Mouse (Mus musculus): ENCODE results near the gene Plekhn1. TPM values are rescaled to one million over a fixed set of nuclear protein-coding genes. Genes with fewer than 3 reads are reported as not detected.

Gene Plekhn1
- total RNA-seq, 2 experiments from 2014 or later = 9.3 to 11.0 TPM

DNA sequence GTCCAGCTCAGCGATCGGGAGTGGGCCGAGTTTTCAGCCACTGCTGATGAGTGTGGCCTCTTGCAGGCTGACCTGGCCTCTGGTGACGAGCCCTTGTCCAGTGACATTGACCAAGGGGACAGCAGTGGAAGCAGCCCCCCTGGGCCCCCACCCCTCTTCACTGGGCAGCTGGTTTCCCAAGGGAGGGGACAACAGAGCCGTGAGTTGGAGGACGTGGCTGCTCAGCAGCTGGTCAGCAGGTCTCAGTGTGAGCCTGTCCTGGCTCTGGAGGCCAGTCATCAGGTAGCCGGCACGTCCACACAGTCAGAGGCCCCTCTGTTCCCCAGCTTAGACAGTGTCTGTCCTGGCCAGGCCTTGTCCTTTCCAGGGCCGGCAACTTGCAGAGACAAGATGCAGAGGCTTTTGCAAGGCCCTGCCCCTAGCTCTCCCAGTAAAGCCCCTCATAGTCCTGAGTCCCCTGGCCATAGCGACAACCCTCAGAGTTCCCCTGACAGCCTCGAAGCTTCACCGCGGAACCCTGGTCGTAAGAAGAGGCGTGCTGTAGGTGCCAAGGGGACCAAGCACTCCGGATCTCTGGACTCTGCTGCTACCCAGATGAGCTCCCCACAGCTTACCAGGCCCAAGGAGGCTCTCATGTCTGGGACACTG is 17.5 kb downstream of the Plekhn1 start:
- intact Hi-C loops (cut with DNase I) = no loop called here
- peak in 1 of 2 experiments; percentile 35 for DNase-seq

DNA sequence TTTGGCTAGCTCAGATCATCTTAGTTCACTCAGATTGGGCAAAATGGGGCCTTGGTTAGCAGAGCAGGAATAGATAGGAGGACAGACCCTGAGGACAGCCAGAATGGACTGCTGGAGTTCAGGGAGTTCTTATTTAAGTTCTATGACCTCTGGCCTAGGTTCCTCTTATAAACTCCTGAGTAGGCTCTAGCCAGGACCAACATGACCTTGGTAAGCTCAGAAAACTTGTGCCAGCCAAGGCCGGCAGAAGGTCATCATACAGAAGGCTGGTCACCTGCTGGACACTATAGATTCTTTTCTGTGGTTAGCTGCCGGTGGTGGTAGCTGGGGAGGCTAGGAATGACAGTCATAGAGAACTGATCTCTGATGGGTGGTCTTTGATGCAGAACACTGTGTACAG is 18.5 kb downstream of the Plekhn1 start:
- intact Hi-C loops (cut with DNase I) = no loop called here
- DNase-seq = no peak

DNA sequence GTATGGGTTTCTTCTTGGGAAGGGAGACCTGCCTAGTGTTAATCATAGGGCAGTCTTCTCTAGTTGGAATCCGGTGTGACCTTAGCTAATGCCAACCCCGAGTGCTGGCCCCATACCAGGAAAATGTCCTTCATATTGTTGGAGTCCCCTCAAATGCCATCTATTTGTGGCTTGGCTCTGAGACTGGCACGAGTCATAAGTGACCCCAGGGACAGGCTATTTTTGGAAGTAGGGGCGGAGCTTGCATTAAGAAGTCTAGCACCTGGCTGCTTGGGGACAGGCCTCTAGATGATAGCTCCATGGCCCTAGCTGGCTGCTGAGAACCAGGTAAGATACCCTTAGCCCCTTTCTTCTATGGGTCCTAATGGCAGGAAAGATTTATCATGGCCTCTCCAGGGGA is 19.0 kb downstream of the Plekhn1 start, which contains the start of gene Perm1:
TSS of gene Perm1 (plus strand) at position 220 of the 400 bp plus-strand sequence.
- peak; percentile 72 to 84 for DNase-seq
- intact Hi-C loops (cut with DNase I) = no loop called here

DNA sequence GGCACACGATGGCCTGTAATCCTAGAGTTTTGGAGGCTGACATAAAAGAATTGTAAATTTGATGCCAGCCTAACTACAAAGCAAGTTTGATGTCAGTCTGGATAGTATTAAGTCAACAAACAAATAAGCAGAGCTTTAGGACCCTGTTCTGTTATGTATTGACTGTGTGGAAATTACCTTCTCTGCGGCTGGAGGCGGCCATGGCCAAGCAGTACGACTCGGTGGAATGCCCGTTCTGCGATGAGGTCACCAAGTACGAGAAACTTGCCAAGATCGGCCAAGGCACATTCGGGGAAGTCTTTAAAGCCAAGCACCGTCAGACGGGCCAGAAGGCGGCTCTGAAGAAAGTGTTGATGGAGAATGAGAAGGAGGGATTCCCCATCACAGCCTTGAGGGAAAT is 21.5 kb downstream of the Plekhn1 start:
- intact Hi-C loops (cut with DNase I) = no loop called here
- no peak for DNase-seq

DNA sequence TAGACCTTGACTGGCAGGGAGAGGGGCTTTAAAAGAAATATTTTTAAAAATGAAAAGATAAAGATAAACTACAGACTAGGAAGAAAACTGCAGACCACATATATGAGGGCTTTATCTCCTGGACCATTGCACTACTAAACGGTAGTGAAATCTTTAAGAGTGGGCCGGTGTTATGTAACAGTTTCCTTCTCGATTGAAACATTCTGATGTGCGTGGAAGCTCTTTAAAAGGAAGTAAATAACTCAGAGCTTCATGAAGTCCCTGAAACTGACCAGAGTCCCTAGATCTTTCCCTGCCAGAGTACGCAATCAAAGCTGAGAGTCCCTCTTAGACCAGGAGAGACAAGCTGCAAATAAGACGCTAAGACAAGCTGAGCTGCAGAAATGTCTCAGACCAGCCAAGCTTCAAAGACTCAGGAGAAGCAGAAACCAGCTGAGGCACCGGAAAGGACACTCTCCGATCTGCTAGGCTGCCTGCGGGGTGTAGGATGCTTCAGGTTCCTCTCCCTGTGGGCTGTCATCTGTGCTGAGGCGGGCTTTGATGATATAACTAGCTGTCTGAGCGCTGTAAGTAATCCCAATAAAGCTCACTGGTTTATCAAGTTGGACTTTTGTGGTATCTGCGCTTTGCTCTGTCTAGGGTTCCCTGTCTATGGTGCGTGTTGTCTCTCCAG is 24.6 kb downstream of the Plekhn1 start:
- no peak for DNase-seq
- intact Hi-C loops (cut with DNase I) = no loop called here

DNA sequence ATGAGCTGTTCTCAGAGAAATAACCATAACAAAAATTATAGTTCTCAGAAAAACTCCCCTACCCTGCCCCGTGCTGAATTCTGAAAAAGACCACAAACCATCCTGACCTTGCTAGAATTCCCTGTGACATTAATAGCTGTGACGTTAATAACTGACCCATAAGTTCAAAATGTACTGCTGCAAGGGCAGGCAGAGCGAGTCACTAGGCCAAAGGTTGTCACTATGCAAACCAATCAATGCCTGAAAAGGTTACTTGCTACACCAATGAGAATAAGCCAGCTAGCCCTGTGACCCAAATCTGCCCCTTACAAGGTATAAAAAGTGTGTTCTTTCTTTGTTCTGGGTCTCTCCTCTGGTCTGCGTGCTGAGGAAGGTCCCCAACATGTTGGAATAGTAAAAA is 25.8 kb downstream of the Plekhn1 start:
- intact Hi-C loops (cut with DNase I) = no loop called here
- no peak for DNase-seq

DNA sequence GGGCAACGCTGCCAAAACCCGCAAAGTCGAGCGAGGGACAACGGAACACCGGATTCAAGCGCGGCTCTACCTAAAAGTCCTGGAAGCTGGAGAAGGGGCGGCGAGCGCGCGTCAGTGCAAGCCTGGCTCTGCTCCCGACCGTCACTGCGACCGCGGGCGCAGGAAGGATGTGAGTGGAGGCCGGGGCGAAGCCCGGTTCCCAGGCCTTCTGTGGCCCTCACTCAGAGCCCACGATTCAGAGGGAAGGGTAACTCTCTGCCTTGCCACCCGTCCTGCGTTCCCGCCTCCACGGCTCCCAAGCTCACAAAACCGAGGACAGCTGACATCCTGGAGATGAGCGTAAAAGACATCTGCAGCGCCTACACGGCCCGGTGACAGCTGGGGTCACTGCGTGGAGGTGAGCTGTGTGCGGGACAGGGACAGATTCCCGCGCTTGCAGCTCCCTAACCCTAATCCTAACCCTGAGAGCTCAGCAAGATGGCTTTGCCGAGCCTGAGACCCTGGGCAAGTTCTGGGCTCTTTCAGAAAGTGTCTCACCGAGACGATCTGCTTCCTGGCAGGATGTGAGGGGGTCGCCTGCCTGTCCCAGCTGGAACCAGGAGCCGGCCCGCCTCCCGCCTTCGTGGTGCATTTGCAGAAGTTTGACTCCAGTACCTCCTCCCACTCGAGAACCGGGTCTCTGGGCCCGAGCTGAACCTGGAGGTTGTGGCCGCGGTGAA is 31.1 kb downstream of the Plekhn1 start:
- intact Hi-C loops (cut with DNase I) = loop anchor here (2.0 kb wide), 1 partner anchor 27 kb away; no protein-coding TSS in a partner anchor
- peak in 1 of 2 experiments; percentile 45 for DNase-seq

DNA sequence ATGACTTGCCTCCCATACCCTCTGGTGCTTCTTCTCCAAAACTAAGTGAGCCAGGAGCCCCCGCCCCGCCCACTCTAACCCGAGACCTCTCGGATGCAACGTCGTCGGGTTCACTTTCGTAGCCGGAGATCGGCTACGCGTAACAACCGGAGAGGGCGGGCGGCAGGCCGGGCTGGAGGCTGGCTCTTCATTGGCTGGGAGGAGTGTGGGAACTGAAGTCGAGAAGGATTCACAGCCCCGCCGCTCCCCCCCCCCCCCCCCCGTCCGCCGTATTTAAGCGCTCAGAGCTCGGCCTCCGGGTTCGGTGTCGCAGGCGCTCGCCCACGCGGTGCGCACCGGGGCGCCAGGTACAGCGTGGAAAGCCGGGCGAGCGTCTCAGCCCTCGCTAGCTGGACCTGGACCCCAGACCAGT is 31.6 kb downstream of the Plekhn1 start, which contains the start of gene AW011738:
TSS of gene AW011738 (plus strand) at position 304 of the 412 bp plus-strand sequence.
- intact Hi-C loops (cut with DNase I) = loop anchor here (2.0 kb wide), 1 partner anchor 28 kb away; no protein-coding TSS in a partner anchor
- DNase-seq = peak; percentile 78 to 80

DNA sequence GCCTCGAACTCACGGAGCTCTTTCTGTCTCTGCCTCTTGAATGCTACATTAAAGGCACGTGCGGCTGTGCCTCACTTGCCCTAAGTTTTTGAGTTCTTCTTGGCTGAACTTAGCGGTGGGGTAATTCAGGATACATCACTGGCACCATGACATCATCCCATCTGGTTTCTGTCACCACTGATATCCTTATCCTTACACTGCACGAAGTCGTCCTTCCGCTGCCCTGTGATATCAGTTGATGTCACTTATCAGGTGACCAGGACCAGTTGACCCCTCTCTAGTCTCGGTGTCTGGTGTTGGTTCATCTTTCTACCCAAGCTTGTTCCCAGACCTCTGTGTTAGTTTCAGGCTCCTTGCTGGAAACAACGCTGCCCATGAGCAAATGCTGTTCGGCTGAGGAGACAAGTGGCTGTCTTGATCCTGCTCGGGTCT is 32.2 kb downstream of the Plekhn1 start:
- no peak for DNase-seq
- intact Hi-C loops (cut with DNase I) = loop anchor here (2.0 kb wide), 1 partner anchor 28 kb away; no protein-coding TSS in a partner anchor

DNA sequence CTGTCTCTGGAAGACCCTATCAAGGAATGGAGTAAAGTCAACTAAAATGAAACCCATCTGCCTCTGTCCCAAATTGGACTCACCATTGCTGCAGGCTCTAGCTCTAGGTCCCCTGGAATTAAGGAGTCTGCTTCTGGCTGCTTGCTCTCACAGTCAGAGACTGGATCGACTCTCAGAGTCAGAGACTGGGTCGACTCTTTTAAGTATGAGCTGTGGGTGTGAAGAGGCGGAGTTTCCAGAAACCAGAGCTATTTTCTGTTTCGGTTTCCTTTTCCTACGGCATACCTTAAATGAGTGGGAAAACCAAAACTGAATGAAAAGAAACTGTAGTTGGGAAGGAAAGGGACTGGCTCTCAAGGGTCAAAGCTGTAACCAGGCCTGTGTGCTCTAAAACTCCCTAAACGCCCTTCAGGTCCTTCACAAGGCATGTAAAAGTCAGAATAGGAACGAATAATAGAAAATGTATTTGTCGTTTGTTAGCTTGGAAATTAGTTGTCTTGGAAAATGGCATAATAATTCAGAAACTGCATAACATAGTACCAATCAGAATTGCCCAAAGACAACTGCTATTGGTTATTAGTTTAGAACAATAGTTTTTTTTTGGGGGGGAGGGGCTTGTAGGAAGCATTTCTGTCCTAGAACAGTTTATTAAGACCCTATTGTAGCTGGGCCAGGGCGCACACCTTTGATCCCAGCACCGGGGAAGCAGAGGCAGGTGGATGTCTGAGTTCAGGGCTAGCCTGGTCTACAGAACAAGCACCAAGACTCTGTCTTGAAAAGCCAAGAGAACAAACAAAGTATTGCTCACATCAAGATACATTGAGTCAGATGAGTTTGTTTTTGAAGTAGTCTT is 33.8 kb downstream of the Plekhn1 start, which contains the start of gene Isg15:
TSS of gene Isg15 (minus strand) at position 196 of the 853 bp plus-strand sequence.
- DNase-seq = no peak
- intact Hi-C loops (cut with DNase I) = no loop called here

DNA sequence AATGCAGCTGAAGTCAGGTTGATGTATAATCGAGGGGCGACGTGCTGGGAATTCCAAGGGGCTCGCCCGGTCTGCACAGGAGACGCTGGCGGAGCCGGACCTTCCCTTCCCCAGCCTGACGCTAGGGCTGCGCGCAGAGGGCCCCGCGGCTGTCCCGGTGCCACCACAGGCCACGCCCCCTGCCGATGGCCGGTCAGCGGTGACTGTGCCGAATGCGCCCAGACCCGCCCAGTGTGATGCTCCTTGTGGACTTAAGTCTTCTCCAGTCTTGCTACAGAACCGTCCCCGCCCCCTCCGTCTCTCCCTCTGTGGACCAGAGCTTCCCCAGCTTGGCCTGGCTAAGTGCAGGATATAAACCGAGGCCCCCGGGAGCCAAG is 36.8 kb downstream of the Plekhn1 start:
- intact Hi-C loops (cut with DNase I) = no loop called here
- peak; percentile 92 to 94 for DNase-seq

DNA sequence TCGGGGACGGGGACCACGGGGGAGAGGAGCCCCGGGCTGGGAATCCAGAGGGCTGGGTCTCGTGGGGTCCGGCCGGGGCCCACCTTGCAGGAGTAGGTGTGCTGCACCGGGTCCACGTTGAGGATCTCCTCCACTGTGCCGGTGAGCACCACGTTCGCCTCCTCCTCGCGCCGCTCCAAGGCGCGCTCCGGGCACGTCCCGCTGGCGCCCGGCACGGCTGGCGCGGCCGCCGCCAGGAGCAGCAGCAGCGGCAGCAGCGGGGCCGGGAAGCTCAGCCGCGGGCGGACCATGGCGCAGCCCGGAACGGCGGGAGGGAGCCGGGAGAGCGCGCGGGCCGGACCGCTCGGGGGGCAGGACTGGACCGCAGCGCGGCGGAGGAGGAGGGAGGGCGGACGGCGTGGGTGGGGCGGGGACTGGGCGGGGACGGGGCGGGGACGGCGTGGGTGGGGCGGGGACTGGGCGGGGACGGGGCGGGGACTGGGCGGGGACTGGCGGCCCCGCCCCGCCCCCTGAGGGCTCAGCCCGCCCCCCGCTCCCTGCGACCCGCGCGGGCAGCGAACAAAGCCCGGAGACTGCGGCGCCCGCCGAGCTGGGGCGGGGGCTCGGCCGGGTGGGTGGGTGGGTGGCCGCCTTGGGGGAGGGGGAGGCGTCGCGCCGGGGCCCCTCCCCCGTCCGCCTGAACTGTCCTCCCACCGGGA is 37.4 kb downstream of the Plekhn1 start, which contains the start of gene Agrn:
TSS of gene Agrn (minus strand) at position 358 of the 698 bp plus-strand sequence.
- peak; percentile 80 to 86 for DNase-seq
- intact Hi-C loops (cut with DNase I) = no loop called here

DNA sequence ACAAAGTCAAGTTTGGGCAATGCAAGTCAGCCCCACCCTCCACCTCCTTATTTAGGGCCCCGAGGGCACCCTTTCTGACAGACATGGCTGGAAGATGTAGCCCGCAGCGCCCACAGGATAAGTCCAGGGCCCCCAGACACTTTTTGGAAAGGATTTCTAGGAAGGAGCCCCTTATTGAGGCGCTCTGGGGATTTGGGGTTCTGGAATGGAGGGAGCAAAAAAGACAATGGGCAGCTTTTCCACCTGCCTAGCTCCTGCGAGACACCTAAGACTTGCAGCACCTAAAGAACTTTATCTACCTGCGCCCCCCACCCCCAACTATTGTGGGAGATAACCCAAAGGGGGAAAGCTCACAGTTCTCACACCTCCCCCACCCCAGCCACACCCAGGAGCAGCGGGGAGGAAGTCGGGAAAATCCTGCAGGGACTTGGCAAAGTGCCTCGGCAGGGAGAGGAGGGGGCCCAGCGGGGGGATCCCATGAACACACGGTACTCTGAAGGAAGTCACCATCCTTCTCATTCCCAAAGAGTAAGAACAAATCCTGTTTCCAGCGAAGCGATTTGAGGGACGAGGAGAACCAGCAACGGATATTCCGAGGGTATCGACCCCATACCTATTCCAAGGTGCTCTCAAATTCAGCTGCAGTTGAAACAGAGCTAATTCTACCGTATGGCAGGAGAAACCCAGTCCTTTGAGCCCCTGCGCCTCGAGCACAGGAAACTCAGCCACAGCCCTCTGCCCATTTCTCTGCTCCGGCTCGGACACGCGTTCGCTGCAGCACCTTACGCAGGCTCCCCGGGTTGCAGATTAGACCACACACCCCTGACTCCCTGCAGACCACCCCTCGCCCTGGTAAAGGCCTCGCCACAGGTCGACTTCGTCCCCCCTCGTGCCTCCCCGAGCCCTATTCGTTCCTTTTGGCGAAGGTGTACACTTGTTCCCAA is 38.5 kb downstream of the Plekhn1 start:
- intact Hi-C loops (cut with DNase I) = no loop called here
- peak; percentile 77 to 79 for DNase-seq

DNA sequence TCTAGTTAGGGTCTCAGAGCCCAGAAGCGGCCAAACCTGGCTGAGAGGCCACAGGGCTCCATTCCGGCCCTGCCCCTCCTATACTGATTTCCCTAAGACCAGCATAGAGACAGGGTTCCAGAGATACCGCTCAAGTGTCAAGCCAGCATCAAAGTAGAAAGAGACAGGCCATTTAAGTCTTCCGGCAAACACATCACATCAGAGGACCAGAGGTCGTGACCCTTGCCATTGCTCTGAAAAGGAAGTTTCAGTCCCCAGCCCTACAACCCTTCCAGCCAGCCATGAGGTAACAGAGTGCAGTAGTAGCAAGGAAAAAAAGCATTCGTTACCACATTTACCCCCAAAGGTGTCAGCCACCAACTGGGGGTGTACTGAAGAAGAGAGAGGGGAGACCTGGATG is 40.3 kb downstream of the Plekhn1 start:
- DNase-seq = no peak
- intact Hi-C loops (cut with DNase I) = loop anchor here (5.0 kb wide), 1 partner anchor 82 kb away; no protein-coding TSS in a partner anchor

DNA sequence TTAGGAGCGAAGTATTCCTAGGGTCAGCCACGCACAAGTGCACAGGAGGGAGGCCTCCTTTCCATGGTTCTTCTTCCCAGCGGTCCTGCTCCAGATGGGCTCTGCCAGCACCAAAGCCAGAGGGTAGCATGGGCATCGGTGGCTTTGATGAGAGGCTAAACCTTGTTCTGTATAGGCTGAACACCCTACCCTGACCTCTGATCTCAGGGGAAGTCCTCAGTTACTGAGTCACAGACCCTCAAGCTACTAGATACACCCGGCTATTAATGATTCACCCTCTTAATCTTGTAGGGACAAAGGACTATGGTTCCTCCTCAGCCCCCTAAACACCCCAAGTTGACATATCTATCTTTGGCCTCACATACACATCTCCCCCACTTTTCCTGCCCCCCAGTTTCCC is 40.8 kb downstream of the Plekhn1 start:
- intact Hi-C loops (cut with DNase I) = loop anchor here (5.0 kb wide), 1 partner anchor 82 kb away; no protein-coding TSS in a partner anchor
- DNase-seq = no peak

DNA sequence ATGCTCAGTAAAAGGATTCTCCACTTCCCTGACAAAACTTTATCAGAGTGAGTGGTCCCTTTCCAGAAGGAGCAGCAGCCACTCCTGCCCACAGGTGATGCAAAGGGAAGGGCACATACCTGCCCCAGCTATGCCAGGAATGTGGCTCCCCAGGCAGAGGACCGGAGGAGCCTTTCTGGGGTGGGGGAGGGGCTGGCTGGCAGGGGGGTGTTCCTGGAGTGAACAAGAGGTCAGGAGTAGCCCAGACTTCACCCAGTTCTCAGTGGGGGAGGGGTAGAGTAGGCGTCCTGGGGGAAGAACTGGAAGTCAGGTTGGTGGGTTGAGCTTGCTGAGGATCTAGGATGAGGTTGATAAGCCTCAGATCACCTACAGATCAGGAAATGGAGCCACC is 41.5 kb downstream of the Plekhn1 start:
- no peak for DNase-seq

DNA sequence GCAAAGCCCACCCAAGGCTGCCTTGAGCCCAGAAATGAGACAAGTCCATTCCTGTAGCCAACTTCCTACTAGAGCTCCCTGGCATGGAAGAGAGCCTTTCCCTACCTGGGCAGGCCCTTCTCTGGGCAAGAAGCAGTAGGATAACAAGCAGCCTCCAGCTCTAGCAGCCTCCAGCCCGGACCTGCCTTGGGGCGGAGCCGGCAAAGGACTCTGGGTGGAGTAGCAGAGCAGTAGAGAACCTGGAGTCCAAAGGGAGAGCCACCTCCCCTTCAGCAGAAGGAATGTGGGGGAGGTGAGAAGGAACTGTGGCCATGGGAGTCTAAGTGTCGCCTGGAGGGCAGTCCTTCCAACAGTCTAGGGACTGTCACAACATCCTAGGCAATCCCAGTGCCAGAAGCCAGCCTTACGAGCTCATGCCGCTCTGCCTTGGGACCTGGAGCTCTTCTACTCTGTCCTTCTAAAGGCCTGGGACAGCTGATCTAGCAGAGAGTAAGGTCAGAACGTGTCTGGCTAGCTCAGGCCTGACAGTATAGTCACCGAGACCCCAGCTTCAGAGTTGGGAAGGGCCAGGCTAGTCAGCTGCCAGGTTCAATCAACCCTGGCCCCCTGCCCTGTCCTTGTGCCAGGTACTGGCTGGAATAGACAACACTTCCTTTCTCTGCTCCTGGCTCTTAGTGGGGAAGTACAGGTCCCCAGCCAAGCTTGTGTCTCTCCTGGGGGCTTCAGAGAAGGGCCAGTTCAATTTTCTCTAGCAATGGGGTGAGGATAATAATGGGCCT is 42.0 kb downstream of the Plekhn1 start:
- intact Hi-C loops (cut with DNase I) = loop anchor here (5.0 kb wide), 1 partner anchor 80 kb away; no protein-coding TSS in a partner anchor
- DNase-seq = peak; percentile 44 to 56

More for the DNA sequence above, 41.5 kb downstream of the Plekhn1 start:
- intact Hi-C loops (cut with DNase I) = loop anchor here (5.0 kb wide), 1 partner anchor 81 kb away; no protein-coding TSS in a partner anchor

All from heart, postnatal 14 days (tissue).